Mouse (Mus musculus) bone marrow macrophage, adult 2 months (primary cell): ENCODE data around the gene Tes3-ps.

ENCODE experiments used
- CTCF ChIP-seq: IDR thresholded peaks from 2 replicates; pipeline ENCODE4 v1.5.1; 2012; ENCODE audit warnings: low read depth, mild to moderate bottlenecking, low read length, moderate library complexity
- POLR2A ChIP-seq: IDR thresholded peaks from 2 replicates; pipeline ENCODE4 v1.6.1; 2012; ENCODE audit warnings: mild to moderate bottlenecking, low read depth, low read length, borderline replicate concordance

DNA sequence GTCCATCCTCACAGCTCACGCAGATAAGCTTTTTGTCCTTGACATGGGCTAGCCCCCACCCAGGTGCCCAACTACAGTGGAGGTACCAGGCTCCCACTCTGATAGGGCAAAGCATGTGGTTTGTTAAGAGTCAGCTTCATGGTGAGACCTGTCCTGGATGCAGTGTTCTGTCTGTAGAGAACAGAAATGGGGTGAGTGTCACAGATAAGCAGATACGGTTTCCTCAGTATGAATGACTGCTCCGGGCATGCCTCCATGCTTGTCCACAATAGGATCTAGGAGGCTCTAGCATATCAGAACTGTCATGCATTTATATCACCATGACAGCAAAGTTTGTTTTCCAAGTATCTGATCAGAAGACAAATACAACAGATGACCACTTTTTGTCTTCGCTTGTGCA, 27.2 kb upstream of the Tes3-ps start:
- TF ChIP-seq CTCF: no peak
- no peak for TF ChIP-seq POLR2A
